Comparison of ENCODE assay signal across 15 mouse cellular contexts in genomic region chr3:131609651-131610050, GRCm38 (mm10).
"Had no signal": no experiment of that assay in that cellular context is flagged by ENCODE, and none has a peak within 500 bp of the region (broad histone marks: within the 10 kb centered on the region; RNA-seq: fewer than 3 reads in every experiment).

No protein-coding gene starts in this region.

- H3K9me3 ChIP-seq: megakaryocyte, embryonic 14.5 days; midbrain, embryonic 12.5 days; midbrain, embryonic 15.5 days; neural tube, embryonic 12.5 days; stomach, embryonic 15.5 days had no signal

- H3K27me3 ChIP-seq: megakaryocyte, embryonic 14.5 days; midbrain, embryonic 12.5 days; midbrain, embryonic 15.5 days; neural tube, embryonic 12.5 days; stomach, embryonic 15.5 days had no signal

- H3K27ac ChIP-seq: liver, embryonic 14.5 days; macrophage; midbrain, embryonic 12.5 days; midbrain, embryonic 15.5 days; neural tube, embryonic 12.5 days; stomach, embryonic 15.5 days; stomach, postnatal 0 days had no signal

- H3K9ac ChIP-seq: liver, embryonic 14.5 days; lung, embryonic 14.5 days; midbrain, embryonic 12.5 days; midbrain, embryonic 15.5 days; neural tube, embryonic 12.5 days; stomach, embryonic 15.5 days had no signal

- H3K4me2 ChIP-seq: lung, embryonic 14.5 days; midbrain, embryonic 12.5 days; midbrain, embryonic 15.5 days; neural tube, embryonic 12.5 days; stomach, embryonic 15.5 days had no signal

- H3K4me1 ChIP-seq: megakaryocyte, embryonic 14.5 days; midbrain, embryonic 12.5 days; midbrain, embryonic 15.5 days; neural tube, embryonic 12.5 days; stomach, embryonic 15.5 days had no signal

- DNase-seq: lung, embryonic 14.5 days; lung, postnatal 14 days; lung, postnatal 36 days; right cerebral cortex, postnatal 14 days; thymus, adult 2 months; thymus, postnatal 25 days; thymus, postnatal 4 days had no signal

- H3K4me3 ChIP-seq: megakaryocyte, embryonic 14.5 days; midbrain, embryonic 12.5 days; midbrain, embryonic 15.5 days; neural tube, embryonic 12.5 days; stomach, embryonic 15.5 days had no signal

- ATAC-seq: midbrain, embryonic 15.5 days had no signal
